Mouse (Mus musculus): Measurements from ENCODE around the gene Kcnip4. TPM values are rescaled to one million over a fixed set of nuclear protein-coding genes. Genes with fewer than 3 reads are reported as not detected.

The Kcnip4 gene
- total RNA-seq, 2 experiments from 2014 or later, result 0.13 TPM; not detected in 1

DNA sequence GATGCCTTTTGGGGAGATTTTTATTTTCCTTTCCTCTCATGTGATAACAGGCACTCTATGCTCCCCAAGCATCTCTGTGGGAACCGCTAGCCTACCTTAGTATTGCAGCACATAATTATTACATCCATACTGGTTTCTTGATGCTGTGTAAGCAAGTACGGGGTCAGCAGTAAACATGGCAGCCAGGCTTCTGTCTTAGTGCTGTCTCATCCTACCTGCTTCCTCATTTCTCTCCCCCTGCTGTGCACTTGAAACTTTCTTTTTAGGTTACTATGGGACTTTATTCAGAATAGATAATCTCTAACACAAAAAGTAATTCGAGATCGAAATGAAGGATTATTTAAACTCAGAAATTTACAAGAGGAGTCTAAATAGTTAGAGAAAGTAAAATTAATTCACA, 973.0 kb downstream of the Kcnip4 start:
- no peak for DNase-seq

DNA sequence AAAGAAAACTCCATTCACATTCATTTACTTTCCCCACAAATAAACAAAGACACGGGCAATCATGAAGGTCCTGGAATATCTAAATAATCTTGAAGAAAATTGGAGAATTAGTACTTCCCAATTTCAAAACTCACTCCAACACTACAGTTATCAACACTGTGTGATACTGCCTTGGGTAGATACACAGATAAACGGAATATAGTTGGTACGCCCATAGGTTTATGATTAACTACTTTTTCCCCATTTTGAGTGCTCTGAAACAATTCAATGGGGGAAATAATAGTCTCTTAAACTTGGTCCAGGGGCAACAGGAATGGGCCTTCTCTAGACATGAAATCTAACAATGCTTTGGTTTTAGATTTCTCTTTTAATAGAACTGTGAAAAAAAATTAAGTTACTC, 978.9 kb downstream of the Kcnip4 start:
- DNase-seq, result no peak

DNA sequence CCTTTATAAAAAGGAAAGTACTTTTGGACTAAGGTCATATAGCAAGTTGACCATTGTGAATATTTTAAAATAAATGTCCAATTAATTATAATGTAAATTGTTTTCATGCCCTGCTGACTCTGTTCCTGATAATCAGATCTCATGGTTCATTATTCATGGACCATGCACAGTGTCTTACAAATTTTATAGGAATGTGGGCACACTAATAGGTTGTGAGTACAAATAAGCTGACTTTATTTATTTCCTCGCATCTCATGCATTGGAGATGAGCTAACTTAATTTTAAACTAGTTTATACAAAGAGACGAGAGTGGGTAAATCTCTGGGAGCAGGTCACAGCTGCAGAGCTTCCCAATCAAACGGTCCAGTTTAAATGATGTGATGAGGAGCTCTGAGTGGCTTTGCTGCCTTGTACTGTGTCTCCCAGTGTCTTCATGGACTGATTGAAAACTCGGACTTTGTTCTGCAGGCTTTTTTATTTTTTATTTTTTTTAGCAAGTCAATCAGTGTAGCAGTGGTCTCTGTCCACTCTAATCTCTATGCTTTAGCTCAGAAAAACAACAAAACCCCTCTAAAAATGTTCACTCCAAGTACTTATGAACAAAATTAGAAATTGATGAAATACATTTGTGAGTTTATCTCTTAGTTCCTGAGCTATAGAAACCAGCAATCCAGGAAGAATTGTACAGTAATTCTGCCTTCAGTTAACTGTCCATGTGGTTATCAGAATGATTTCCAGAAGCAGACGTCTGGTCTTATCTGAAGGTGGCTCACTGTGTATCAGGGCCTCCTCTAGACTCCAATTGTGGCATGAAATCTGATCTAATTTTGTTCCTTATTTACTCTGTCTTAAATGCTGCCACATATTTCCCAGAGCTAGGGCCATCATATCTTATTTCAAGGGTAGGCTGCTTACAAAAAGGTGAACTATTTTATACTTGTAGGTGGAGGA, 979.6 kb downstream of the Kcnip4 start:
- no peak for DNase-seq

DNA sequence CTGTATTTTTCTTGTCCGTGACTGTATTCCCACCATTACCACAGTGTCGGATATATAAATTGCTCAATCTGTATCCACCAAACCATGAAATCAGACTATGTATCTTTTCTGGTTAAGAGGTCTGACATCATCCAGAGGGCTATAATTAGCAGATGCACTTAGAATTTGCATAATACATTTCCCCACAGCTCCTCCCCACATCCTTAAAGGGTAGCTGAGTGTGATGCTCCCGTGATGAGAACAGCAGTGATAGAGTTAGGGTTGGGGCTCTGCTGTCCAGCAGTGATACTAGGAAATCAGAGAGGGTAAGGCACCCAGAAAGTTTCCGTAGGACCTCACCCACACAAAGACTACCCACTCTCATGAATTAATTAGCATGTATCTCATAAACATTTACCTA, 1006.7 kb downstream of the Kcnip4 start:
- DNase-seq, result no peak

DNA sequence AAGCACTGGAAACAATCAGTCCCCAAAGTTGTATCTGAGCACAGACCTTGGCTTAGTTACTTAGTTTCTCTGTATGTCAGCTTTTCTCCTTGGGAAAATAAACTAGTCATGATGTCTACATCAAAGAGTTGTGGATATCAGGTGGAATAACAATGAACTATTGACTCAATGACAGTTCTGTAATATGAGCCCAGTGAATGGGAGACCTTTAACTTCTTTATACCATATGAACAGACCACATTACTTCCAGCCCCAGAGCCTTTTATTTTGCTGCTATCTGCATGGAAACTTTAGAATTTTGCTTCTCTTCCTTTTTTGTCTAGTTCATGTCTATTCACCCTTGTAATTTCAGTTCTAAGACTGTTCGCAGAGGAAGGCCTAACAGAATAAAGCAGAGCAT, 1011.4 kb downstream of the Kcnip4 start:
- DNase-seq, result no peak

DNA sequence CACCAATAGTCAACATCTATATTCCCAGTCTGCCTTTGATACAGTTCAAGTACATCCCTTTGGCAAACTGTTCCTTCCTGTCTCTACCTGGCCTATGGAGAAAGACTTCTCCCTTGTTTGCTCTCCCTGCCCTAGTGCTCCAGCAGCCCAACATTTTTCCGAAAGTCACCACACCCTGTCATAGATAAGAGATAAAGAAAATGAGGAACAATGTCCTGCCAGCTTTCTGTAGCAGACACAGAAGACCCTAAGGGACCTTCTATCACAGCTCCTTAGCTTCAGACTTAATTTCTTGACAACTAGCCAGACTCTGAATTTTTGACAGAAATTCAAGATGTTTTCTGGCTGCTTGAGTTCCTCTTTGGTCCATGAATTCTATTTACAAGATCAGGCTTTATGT, 1013.4 kb downstream of the Kcnip4 start:
- DNase-seq, result no peak

DNA sequence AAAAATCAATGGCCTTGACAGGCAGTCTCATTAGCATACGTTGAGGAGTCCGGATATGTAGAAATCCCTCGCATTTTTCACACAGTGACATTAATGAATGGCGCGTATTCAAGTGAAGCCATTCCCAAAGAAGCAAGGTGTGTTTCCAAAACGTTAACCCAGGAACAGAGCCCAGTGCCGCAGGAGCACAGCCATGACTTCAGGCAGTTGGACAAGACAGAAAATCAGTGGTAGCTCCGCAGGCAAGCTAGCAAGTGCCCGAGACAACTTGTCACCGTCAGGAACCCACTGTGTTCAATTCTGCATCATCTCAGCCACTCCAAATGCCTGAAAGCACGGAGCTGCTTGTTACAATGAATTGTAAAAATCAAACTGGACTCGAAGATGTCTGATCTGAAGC, 1014.5 kb downstream of the Kcnip4 start:
- no peak for DNase-seq

DNA sequence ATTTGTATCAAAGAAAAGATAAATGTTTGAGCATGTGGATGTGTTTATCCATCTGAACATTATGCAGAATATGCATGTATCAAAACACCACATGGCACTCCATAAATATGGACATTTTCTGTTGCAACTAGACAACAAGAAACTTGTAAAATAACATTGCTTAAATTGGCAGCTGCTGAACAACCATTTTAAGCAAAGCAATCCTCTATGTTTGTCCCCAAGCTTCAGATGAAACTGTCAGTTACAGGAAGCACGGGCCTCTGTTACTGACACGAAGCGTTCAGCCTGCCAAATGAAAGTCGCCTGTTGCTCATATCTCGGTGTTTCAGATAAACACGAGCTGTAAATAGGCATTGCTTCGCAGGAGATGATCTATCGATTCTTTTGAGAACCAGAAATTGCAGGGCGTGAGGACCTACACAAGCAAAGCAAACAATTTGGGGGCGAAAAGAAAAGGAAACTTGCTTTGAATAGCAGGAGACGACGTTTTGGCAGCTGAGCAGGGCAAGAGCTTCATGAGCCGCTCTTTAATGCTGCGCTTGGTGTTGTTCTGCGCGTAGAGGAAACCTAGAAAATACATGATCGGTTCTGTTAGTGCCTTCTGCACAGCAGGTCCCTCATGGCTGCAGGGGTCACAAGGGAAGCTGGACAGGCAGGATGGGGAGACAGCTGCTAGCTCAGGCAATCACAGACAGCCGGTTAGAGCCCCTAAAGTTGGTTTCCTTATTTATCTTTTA, 1015.3 kb downstream of the Kcnip4 start:
- DNase-seq, result no peak

DNA sequence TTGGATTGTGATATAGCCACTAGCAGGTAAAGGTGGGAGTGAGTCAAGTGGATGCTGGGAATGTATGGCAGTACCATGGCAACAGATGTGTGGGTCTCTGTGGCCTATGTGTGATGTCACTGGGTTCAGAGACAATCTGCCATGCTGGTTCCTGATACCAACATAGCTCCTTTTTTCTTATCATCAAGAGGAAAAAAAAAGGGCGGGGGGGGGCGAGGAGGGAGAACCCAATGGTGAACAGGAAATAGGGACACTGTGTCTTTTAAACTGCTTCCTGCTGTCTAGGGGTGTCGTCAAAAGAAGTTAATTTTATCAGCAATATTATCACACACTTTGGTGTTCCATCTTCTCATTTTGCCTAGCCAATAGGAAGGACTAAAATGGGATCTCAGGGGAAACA, 1021.6 kb downstream of the Kcnip4 start:
- no peak for DNase-seq

DNA sequence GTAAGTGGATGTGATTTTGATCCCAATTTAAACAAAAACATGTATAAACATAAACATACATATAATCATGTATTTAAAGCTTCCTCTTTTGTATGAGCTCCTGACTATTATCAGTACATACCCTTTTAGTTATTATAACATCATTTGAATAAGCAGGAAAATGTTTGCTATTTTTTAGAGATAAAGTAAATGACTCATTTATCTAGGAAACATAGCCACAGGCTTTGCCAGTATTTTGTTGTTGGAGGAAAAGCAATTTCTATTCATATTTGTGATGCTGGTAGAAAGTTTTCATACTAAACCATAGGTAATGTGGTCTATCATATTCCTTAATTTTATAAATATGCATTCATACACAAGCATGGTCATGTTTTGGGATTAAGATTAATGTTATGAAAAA, 1022.3 kb downstream of the Kcnip4 start:
- no peak for DNase-seq

DNA sequence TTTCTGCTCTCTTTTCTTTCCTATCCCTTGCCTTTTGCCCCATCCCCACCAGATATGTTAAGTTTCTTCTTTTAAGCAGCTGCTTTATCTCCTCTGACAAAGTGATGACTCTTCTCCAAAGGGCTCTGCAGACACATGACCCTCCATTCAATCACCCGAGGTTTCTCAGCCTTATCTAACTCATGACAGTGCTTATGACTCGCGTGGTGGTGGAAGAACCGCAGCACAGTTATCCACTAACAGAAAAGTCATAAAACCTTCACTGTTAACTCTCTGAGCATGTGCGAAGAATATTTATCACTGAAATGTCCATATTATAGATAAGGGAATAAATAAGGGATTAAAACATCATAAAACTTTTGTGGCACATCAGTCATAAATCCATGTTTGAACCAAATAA, 1024.5 kb downstream of the Kcnip4 start:
- DNase-seq, result no peak

DNA sequence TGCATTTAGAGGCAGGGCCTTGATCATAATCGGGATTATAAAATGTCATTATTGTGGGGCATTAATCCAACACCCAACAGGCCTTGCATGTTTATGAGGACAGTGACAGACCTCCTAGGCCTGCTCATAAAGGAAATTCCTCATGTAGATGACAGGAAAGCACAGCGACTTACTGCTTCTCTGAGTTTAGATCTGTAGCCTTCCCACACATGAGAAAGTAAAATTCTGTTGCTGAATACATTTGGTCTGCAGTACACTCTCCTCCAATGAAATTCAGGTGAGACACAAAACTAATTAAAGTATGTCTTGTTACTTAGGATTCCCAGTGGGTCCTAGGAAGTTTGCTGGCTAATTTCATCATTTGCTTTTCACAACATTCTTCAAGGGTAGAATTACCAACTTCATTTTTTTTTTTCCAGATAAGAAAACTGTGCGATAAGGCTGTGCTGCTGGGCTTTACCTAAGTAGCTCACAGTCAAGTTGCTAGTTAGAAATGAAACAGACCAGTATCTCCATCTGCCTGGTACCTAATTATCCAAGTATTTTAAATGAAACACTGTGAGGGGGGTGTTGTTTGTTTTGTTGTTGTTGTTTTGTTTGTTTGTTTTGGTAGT, 1033.7 kb downstream of the Kcnip4 start:
- DNase-seq, result no peak

DNA sequence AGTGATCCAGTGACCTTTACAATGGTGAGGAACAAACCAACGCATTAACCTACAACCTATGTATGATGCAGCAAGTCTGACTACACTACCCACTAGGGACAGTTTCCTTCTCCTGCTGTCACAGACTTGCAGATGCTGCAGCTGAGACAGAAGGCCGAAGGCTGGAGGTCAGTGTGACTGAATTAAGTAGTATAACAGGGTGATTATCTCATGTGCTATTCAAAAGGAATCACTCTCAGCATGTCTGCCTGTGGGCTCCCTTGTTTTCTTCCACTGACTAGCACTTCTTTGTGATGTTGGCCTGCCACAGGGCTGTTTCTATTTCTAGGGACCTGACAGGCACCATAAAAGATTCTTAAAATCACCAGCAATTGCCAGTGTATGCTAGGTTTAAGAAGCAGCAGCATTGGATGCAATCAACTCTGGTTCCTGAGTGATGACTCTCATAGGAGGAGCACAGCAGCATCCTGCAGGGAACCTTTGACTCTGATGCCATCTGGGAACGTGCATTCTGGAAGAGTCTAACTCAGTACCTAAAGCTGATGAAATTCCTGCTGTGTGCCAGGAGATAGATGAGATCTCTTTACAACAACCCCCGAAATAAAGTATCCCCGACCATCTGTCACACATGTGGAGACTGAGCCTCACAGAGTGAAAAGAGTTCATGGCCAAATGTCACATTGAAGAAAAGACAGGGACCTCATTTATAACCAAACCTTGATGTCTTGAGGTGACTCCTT, 1035.0 kb downstream of the Kcnip4 start:
- no peak for DNase-seq

DNA sequence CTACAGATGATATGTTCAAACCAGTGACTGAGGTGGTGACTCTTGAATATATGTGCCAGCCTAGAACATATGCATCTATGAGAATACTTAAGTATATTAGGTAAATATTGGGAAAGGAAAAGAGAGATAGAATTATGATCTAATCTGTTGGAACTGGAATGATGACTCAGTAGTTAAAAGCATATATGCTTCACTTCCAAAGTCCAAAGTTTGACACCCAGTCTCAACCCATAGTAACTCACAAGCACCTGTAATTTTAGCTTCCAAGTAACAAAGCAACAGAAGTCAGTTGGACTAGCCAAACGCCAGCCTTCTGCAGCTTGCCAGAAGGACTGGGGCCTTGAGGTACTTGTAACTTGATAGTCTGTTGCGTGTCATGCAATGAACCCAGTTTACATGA, 1041.6 kb downstream of the Kcnip4 start:
- DNase-seq, result no peak

DNA sequence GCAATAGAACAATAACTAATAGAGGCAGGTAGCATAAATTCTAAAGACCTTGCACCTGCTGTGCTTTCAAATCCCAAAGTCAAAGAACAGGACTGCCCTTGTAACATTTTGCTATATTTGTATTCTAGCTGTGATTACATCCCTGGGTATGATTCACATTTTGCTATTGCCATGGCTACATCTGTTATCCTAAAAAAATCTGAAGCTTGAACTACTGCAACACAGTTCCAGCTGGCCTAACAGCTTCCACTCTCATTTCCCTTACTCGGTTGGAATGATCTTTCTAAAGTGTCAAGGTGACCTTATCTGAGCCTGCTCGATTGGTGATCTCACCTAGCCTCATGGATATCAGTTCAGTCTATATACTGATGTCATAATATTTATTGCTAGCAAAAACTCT, 1064.5 kb downstream of the Kcnip4 start:
- no peak for DNase-seq

DNA sequence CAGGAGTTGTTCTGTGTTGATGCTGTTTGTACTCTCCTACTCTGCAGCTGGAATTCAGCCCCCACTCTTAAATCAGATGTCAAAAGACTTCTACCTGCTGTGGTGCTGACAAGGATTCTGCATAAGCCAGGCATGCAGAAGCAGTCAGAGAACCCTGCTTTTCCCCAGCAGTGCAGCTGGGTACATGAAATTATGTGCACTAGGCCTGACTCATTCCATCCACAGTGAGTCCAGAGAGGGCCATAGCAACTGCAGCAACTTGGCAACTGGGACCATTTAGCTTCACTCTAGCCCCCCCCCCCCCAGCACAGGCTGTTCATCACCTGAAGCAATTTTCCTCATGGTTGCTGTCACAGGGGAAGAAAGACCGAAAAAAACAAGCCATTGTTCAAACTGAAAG, 1075.8 kb downstream of the Kcnip4 start:
- DNase-seq, result no peak

DNA sequence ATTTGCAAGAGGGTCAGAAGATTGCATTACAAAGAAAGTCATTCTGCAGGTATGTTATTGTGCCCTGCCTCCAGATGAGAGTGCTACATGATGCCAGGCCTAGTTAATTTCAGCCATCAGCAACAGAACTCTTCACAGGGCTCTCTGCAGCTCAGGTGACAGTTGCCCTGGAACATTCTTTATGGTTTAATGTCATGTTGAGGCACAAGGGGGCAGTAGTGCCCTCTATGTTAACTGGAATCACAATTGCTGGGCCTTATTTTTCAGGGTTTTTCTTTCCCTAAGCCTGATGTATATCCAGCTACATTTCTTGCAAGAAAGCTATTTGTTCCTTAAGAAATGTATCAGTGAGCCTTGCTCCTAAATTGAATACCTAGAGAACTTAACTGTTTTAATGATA, 1094.2 kb downstream of the Kcnip4 start:
- DNase-seq, result no peak

DNA sequence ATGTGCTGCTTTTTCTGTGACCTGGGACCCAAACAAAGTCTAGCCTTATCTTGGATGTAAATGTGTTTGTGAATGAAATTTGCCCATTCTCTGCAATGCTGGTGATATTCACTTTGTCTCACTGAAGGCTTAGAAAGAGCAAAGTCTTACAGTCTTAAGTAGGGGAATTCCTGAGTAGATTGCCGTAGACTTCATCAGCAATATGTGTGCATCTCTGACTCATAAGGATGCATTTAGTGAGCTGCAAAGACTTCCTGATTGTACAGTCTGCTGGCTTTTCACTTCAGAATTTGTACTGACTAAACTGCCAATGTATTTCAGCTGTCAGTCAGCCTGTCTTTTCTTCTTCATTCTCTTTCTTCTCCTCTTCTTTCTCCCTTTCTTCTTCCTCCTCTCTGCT, 1102.8 kb downstream of the Kcnip4 start:
- DNase-seq, result no peak

DNA sequence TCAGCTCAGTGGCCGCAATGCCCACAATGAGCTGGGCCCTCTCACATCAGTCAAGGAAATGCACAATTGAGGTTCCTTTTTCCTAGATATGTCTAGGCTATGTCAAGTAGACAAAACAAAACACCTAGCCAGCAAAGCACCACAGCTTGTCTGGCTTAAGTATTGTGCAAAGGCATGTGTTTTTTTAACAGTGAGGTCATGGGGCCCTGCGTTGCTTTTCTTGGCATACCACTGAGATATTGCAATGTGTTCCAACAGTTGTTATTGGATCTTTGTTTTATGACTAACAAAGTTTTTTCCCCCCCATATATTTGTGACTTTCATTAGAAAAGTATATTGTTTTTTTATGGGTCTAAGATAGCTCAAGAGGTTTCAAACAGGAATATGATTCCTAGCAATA, 1105.0 kb downstream of the Kcnip4 start:
- DNase-seq, result no peak

DNA sequence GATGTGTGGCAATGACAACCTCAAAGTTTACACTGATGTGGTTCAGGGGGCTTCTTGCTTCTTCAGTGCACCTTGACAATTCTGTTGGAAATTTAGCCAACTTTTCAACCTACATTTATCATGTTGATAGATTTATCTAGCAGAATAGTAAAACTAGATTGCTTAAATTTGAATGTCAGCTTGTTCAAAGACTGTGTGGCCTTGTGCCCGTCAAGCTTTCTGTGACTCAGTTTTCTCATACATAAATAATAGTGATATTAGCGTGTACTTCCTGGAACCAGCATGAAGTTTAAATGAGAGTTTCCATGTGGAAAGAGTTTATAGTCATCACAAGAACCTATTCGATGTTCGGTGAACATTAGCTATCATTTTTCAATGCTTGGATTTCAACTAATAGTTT, 1112.4 kb downstream of the Kcnip4 start:
- DNase-seq, result no peak

DNA sequence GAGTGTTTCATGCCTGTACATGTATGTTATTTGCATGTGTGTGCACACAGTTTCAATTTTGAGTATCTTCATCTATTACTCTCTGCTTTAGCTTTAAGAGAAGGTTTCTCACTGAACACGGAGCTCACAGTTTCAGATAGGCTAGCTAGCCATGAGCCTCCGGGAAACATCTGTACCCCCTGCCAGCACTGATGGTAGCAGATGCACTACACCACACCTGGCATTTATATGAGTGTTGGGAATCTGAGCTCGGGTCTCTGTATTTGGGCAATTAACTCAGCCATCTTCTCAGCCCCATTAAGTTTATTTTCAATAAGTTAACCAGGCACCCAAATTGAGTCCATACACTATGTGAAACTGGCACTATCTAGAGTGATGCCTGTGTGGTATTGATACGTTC, 1113.2 kb downstream of the Kcnip4 start:
- DNase-seq, result no peak

DNA sequence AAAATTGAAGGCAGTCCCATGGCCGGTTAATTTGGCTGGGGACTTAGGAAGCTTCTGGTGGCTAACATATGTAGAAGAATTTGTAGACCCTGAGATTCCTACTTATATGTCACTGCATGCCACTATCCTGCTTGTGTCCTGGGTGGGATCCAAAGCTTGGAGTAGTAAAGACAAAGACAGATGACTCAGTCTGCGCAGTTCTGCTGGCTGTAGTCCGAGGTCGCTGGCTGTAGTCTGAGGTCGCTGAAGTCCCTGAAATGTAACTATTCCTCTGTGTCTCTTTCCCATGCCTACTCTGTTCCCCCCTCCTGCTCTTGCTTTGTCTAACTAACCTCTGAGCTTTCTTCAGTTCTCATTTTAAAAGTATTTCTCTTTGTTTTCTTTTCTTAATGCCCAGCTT, 1114.4 kb downstream of the Kcnip4 start:
- DNase-seq, result no peak

DNA sequence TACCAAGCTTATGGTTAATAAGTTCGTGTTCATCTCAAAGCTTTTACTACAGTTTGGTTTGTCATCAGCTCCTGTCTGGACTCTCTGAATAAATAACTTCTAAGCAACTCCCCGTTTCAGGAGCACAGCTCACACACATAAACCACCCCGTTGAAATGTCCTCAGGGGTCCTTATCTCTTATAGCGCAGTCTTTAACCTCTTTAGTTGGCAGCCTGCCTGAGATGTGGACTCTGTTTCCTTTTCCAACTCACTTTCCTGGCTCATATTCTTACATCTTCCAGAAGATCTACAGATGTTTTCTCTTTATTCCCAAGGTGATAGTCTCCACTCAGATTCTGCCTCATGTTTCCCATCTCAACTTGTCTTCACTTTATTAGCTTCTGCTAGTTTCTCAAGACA, 1116.4 kb downstream of the Kcnip4 start:
- DNase-seq, result no peak
